Mouse (Mus musculus): ENCODE data around the gene Tsen34.
"Not testable (repeated sequence)": the region's sequence is repeated elsewhere in the genome, so short reads cannot be mapped to it uniquely, and the experiment has no call there.

Gene Tsen34

DNA sequence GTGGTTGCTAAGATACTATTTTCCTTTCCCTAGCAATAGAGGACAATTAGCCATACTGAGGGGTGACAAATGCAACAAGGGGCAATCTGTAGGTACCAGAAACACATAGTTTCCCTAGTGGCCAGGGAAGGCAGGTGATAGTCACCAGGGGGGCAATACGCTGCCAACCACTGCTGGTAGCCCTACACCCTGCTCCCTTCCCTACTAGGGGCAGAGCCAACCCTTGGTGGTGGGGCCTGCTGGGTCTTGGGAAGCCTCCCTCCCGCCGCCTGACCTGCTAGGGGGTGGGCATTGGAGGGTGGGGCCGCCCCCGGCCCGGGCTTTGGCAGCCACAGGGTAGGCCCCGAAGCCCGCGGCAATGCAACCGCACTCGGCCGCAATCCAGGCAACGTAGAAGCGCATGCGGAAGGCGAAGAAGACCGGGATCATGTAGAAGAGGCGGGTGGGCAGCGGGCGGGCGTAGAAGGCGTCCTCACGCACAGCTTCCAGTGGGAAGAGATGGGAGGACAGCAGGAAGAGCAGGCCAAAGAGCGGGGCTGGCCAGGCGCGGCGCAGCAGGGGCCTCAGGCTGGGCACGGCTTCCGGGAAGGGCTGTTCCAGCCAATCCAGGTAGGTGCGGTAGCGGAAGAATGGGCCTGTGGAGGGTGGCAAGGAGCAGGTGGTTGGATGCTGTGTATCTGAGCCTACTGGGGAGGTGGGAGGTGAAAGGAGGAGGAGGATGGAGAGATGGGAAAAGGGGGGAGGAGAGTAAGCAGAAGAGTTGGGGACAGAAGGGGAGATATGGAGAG, 7.1 kb upstream of the Tsen34 start:
- DNase-seq (ENCODE audit: low spot score in 2 of 2) = no peak

DNA sequence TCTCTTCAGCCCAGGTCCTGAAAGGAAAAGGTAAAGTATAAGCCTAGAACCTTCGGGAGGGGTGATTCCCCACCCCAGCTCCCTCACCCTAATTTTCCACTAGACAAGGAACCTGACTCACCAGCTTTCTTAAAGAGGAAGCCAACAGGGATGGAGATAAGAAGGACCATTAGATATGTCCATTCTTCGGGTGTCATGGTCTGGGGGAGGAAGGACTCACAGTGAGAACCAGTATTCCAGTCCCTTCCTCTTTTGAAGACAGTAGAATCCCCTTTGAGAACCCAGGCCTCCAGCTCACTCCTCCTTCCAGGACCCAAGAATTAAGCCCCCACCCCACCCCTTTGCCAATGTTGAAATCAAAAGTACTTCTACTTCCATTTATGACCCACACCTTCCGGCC, 744 bp upstream of the Tsen34 start:
- DNase-seq (ENCODE audit: low spot score in 2 of 2) = no peak

DNA sequence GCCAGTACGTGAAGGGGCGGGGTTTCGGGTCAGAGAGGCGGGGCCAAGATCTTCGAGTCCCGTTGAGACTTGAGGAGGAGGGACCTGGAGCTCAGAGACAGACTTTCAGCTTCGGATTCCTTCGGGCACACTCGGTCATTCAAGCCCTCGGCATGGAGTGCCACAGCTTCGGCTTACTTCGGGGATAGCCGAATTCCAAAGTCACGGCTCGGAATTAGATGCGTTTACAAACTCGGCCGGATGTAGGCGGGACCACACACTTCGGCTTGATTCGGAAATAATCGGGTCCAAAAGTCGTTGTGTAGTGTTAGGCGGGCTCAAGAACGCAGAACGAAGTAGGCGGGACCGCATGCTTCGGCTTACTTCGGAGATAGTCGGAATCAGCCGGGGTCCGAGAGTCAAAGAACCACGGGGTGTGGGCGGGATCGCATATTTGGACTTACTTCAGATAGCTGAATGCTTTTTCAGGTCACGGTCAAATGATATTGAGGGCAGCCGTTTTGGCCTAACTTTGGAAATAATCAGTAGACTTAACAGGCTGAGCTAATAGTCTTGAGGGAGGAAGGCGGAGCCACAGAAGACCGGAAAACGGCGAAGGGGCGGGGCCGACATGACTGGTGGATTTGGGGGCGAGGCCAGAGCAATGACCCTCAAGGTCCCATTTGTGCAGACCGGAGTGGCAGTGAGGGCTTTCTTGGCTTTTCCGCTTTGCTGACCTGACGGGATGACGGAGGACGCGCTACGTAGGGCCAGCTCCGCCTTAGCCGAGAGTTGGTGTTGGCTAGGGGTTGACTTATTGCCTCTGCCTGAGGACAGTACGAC, 535 bp downstream of the Tsen34 start, which contains the start of gene Mboat7:
TSS of gene Mboat7 (minus strand) at position 537 of the 822 bp plus-strand sequence.
- DNase-seq (ENCODE audit: low spot score in 2 of 2) = peak; percentile 94 to 99

DNA sequence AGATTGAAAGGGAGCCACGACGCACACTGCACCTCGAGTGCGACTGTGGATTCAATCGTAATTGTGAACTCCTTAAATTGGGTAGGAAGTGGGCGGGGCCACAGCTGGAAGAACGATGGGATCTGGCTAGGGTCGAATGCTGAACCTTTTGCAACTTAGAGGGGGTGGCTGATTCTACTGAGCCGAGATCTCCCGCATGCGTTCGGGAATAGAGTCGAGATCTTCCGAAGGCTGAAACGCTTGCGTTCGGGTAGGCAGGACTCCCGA, 1.1 kb downstream of the Tsen34 start:
- peak in 1 of 2 experiments; percentile 82 for DNase-seq (ENCODE audit: low spot score in 2 of 2)

DNA sequence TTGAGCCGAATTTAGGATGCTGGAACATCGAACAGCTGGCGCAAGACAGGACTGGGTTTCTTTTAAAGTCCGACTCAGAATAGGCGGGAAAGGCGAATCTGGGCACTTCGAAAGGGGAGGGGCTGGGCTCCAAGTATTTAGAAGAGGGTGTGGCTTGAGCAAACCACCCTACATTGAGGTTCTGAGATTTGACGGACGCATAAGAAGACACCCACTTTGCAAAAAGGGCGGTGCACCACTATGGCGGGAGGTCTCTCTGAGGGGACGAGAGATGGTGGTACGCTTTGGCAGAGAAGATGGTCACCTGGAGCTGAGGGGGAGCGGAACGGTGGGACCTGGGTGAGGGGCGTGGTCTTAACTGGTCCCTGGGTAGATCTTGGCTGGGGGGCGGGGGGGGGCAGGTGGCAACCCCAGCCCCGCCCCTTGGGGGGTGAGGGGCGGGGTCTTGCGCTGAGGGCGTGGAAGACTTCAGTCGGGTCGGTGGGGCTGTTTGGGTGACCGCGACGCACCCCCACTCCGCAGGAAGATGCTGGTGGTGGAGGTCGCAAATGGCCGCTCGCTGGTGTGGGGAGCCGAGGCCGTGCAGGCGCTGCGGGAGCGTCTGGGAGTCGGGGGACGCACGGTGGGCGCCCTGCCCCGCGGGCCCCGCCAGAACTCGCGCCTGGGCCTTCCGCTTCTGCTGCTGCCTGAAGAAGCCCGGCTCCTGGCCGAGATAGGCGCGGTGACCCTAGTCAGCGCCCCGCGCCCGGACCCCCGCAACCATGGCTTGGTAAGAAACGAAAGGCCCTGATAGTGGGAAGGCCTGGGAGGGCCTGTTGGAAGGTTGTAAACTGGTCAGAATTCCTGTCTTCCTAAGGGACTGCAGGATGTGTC, 1.6 kb downstream of the Tsen34 start:
- DNase-seq (ENCODE audit: low spot score in 2 of 2) = peak in 1 of 2 experiments; percentile 66

DNA sequence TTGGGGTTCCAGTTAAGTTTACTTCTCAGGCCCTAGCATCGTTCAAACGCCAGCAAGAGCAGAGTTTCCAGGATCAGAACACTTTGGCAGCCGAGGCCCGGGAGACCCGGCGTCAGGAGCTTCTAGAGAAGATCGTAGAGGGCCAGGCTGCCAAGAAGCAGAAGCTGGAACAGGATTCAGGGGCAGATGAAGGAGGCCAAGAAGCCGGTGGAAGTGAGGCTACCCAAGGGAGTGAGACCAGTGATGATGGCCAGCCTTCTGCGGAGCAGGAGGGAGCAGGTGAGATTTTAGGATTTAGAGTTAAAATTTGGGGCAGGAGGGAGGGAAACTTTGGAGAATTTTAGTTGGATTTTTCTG, 2.3 kb downstream of the Tsen34 start:
- DNase-seq (ENCODE audit: low spot score in 2 of 2) = not testable (repeated sequence)

DNA sequence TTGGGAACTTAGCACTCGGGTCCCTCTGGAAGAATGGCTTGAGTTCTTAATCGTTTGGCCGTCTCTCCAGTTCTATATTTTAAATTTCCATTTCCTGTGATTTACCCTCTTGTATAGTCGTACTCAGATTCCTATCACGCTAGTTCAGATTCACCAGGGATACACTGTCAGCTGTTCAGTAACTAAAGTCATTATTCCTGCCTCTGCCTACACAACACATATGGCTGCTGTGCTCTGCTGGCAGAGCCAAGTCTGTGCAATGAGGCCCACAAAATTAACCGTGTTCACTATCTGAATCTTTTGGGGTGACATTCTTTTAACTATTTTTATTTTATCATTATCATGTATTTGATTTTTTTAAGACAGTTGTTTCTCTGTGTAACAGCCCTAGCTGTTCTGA, 5.8 kb downstream of the Tsen34 start:
- DNase-seq (ENCODE audit: low spot score in 2 of 2) = no peak

DNA sequence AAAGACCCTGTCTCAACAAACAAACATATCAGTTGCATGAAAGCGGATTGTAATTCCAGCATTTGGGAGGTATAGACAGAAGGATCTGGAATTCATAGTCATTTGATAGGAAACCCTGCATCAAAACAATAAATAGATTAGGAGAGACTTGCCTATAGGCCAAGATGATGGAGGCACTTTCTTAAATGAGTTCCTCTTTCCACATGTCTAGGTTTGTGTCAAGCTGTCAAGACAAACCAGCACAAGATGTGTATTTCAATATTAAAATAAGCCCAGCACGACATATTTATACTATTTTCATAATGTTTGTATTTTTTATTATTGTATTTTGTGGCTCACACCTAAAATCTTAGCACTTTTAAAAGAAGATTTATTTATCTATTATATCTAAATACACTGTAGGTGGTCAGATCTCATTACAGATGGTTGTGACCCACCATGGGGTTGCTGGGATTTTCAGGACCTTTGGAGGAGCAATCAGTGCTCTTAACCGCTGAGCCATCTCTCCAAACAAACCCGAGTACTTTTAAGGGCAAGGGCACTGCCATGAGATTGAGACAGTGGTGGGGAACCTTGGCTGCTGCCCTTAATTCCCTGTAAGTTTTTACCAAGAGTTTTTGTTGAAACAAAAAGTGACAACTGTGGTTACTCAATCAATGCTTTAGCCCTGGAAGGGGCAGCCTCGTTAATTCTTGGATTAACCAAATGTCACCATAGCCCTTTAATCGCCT, 10.7 kb downstream of the Tsen34 start:
- DNase-seq (ENCODE audit: low spot score in 2 of 2) = no peak

DNA sequence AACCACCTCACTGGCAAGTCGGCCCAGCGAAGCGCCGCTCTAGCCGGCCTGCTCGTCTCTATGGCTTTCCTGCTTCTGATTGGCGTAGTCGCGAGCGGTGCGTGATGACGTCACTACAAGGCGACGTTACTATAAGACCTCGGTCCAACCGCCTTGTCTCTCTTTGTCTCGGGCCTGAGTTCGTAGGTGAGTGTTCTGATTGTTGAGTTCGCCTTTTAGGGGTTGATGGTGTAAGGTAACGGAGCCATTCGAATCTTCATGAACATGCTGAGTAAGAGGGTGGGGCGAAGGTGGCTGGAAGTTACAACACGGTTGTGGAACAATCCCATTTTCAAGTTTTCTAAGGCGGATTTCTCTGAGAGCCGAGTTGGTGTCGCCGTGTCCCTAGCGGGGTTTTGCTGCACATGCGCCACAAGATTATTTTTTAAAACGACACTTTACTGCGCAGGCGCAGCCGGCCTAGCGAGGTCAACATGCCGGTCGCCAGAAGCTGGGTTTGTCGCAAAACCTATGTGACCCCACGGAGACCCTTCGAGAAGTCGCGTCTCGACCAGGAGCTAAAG, 11.3 kb downstream of the Tsen34 start, which contains the start of gene Rps9:
TSS of gene Rps9 (plus strand) at position 115 of the 563 bp plus-strand sequence.
- peak; percentile 97 to 99 for DNase-seq (ENCODE audit: low spot score in 2 of 2)

DNA sequence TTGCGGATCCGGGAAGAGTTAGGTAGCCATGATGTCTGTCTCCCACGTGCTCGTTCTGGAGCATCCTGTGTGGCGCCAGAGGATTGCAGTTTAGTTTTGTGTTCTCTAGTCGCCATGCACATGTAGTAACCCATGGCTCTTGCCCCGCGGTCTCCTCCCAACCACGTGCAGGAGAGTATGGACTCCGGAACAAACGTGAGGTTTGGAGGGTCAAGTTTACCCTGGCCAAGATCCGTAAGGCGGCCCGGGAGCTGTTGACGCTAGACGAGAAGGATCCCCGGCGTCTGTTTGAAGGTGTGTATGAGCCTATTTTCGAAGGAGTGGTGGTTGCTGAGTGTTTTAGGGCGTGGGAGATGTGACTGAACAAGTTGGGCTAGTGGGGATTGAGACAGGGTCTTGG, 11.8 kb downstream of the Tsen34 start:
- no peak for DNase-seq (ENCODE audit: low spot score in 2 of 2)

DNA sequence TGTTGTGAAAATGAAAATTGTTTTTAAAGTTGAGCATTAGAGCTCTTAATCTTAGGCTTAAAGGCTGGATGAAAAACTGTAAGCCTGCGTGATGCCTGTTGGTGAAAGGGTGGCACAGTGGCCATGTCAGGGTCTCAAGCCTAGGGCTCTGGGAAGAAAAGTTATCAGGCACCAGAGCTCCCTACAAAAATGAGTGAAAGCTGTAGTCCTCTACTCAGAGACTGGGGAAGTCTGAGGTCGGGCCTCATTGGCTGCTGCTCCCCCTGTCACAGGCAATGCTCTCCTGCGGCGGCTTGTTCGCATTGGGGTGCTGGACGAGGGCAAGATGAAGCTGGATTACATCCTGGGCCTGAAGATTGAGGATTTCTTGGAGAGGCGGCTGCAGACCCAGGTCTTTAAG, 12.8 kb downstream of the Tsen34 start:
- DNase-seq (ENCODE audit: low spot score in 2 of 2) = not testable (repeated sequence)

DNA sequence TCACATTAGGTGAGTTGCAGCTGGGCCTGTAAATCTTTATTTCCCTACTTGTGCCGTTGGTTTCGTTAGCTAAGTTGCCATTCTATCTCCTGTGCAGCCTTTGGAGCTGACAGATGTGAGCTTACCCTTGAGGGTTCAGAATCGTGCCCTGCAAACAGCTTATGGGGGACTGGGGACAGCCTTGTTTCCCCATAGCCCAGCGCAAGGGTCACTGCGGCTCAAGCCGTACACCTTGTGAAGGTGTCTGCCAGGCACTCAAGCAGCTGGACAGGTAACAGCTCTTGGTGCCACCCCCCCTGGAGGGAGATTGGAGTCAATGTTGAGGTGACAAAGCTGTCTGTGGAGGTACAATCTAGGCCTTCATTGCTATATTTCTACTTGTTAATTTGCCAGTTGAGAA, 13.2 kb downstream of the Tsen34 start:
- DNase-seq (ENCODE audit: low spot score in 2 of 2) = no peak

DNA sequence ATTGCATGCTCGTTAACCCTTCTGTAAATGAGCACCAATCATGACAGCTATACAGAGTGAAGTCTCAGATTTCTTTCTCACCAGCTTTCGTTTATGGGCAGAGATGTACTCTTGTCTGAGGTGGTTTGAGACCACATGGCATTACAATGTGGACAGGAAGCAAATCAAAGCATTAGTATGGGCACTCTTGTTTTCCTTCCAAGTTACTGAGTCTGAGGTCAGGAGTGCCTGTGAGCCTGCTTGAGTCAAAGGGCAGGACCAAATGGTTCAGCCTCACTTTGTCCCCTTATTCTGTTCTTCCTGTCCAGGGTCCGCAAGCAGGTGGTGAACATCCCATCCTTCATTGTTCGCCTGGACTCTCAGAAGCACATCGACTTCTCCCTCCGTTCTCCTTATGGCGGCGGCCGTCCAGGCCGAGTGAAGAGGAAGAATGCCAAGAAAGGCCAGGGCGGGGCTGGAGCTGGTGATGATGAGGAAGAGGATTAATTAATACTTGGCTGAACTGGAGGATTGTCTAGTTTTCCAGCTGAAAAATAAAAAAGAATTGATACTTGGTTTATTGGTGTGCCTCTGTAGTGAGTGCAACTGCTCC, 13.8 kb downstream of the Tsen34 start:
- DNase-seq (ENCODE audit: low spot score in 2 of 2) = no peak

DNA sequence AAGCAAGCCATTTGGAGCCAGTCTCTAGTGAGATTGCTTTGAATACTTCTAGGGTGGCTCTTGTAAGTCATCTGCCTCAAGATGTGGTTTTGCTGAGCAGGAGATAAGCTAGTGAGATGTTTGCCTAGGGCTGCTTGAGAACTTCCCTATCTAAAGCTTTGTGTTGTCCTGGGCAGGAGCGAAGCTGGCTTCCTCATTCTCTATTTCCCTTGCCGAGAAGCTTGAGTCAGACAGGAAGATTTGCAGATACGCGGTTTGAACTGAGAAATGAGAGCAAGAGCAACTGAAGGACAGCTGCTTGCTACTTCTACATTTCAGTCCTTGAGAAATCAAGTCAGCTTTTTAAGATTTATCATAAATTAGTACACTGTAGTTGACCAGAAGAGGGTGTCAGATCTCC, 14.4 kb downstream of the Tsen34 start:
- no peak for DNase-seq (ENCODE audit: low spot score in 2 of 2)

DNA sequence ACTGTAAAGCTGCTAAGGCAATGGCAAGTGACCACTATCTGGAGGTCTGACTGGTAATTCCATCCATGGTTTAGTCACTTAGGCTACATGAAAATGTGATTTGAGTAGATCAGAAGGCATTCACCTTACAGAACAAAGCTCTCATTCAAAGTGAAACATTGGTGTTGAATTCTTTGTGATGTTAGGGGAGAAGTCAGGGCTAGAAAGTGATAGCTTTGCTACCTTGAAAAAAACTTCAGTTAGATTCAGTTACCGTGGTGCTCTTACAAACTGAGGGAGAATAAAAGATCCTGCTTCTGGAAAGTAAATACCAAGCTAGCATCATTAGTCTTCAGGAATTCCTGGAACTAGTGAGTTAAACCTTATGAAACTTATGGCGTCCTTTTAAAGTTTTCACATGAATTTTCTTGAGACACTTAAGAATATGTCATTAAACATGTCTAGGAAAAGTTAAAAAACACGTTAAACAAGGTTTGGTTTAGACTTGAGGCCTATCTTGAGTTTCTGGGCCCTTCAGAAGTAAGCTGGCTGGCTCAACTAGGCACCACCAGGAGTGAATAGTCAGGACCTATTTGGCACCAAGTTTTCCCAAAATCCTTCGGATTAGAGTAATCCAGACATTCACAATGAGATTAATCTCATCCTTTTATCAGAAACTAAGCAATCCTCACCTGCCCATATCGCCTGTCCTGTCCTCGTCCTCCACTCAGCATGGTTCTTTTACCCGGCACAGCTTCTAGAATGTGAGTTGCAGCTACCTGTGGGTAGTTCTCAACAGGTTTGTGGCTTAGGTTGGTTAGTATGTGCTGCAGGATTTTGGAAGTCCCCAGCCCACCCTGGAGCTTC, 15.1 kb downstream of the Tsen34 start:
- DNase-seq (ENCODE audit: low spot score in 2 of 2) = no peak

DNA sequence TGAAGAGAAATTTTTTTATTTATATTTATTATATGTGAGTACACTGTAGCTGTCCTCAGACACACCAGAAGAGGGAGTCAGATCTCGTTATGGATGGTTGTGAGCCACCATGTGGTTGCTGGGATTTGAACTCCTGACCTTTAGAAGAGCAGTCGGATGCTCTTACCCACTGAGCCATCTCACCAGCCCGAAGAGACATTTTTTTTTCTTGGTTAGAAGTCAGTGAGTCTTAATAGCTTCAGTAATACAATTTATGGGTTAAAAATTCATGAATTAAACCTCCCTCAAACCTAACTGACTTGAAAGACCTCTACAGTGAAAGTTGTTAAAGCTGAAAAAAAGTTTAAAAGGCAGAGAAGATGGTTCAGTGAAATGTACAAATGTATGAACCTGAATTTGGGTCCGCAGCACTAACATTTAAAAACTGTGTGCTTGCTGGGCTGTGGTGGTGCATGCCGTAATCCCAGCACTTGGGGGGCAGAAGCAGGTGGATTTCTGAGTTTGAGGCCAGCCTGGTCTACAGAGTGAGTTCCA, 15.9 kb downstream of the Tsen34 start:
- DNase-seq (ENCODE audit: low spot score in 2 of 2) = not testable (repeated sequence)

DNA sequence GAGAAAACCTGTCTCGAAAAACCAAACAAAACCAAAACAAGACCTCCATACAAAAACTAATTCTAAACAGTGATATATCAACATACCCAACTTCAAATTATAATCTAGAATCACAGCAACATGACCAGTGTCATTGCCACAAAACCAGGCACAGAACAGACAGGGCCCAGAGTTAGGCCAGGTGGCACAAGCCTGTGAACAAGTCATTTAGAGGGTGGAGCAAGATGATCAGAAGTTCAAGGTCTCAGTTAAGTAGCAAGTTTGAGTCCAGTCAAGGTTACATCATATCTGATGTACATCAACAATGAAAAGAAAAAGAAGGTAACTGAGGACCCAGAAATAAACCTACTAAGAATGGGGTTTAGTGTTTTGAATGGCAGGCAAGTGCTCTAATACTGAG, 16.3 kb downstream of the Tsen34 start:
- DNase-seq (ENCODE audit: low spot score in 2 of 2) = no peak

DNA sequence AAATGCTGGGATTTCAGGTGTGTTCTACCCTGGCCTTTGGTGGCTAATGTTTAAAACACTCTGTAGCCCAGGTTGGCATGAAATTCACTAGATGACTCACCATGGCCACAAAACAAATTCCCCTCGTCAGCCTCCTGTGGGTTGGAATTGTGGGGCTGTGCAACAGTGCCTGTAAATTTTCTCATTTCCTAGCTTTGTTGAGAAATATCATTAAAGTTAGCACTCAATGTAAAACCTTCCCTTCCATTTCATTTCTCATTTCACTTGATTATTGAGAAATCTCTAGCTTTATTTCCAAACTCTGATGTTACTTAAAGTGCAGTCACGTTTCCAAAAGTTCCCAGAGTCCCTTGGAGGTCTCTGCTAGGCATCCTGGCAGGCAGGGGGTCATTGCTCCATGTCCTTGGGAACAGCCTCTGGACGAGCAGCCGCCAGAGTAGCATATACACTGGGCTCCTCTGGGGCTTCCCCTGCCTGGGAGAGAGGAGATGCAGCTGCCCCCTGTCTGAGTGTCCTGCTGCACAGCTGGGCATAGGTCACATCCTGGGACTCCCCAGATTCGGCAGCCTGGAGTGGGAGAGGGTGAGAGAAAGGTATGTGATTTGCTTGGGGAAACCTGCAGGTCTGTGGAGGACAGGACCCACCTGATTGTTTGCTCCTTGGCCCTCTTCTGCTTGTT, 19.7 kb downstream of the Tsen34 start:
- no peak for DNase-seq (ENCODE audit: low spot score in 2 of 2)

DNA sequence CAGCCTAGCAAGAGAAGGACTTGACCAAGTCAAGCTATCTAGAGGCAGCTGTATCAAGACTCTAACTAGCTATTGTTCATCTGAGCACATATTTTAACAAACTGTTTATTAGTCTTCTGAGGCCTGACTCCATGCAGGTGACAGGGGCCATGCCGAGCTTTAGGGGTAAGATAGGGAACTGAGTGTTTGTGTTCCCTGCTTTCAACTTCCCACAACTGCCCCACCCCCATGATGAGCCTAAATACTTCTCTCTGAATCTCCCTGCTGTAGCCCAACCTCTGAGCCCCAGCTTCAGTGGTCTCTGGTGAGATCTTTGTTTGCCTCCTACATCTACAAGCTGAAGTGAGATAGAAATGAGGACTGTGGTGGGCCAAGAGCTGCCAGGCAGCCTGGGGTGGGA, 22.6 kb downstream of the Tsen34 start:
- no peak for DNase-seq (ENCODE audit: low spot score in 2 of 2)

All from frontal cortex, postnatal 36 days (tissue).